Mouse (Mus musculus) limb, embryonic 15.5 days (tissue): ENCODE results near the gene Pgpep1l. TPM values are rescaled to one million over a fixed set of nuclear protein-coding genes. Genes with fewer than 3 reads are reported as not detected.
"Not testable (repeated sequence)": the region's sequence is repeated elsewhere in the genome, so short reads cannot be mapped to it uniquely, and the experiment has no call there.

Experiments used
- ATAC-seq: fragments of 200-750 bp; cut with Nextera tagmentation; 2 replicates; pipeline ENCODE4 v1.8.0; 2017; ENCODE audit warnings: low read depth, moderate TSS enrichment; ENCODE audit not compliant: insufficient number of reproducible peaks, low FRiP score, low TSS enrichment
- H3K27ac ChIP-seq: fragments of 300-500 bp; sonication (generic); 2 replicates; pipeline ENCODE4 v1.5.1; 2015; ENCODE audit warnings: moderate library complexity, mild to moderate bottlenecking, inconsistent platforms
- H3K27me3 ChIP-seq: fragments of 300-500 bp; sonication (generic); 2 replicates; pipeline ENCODE4 v1.6.1; 2015; ENCODE audit warnings: inconsistent platforms
- H3K36me3 ChIP-seq: fragments of 300-500 bp; sonication (generic); 2 replicates; pipeline ENCODE4 v1.6.1; 2015; ENCODE audit warnings: inconsistent platforms
- H3K4me1 ChIP-seq: fragments of 300-500 bp; sonication (generic); 2 replicates; pipeline ENCODE4 v1.6.1; 2015; ENCODE audit warnings: inconsistent platforms
- H3K4me2 ChIP-seq: fragments of 300-500 bp; sonication (generic); 2 replicates; pipeline ENCODE4 v1.6.1; 2015; ENCODE audit warnings: mild to moderate bottlenecking, inconsistent platforms
- H3K4me3 ChIP-seq: fragments of 300-500 bp; sonication (generic); 2 replicates; pipeline ENCODE4 v1.5.1; 2015; ENCODE audit warnings: mild to moderate bottlenecking, inconsistent platforms
- H3K9ac ChIP-seq: fragments of 300-500 bp; sonication (generic); 2 replicates; pipeline ENCODE4 v1.6.1; 2015; ENCODE audit warnings: inconsistent platforms
- H3K9me3 ChIP-seq: fragments of 300-500 bp; sonication (generic); 2 replicates; pipeline ENCODE4 v1.6.1; 2016; ENCODE audit warnings: inconsistent platforms
- WGBS: fragments of 180-500 bp; shearing (Covaris S2); methylation state at CpG from one replicate; pipeline ENCODE4 v1.1.7; 2015; 5-methylcytosine and 5-hydroxymethylcytosine counted together
- polyA plus RNA-seq: library from polyadenylated mRNA; unstranded; fragments of >200 nt; fragmentation: Nextera tagmentation; extraction: Ambion mirVana; gene quantifications from 2 replicates; pipeline ENCODE4 v1.2.1, GENCODE M21; 2015

Pgpep1l gene
- polyA plus RNA-seq, 1 experiment from 2014 or later: 0.23 TPM

- no peaks in the 10 kb centered on the region for H3K27me3 ChIP-seq
- H3K4me3 ChIP-seq: no peak overlapping the region
- ATAC-seq: peak; percentile 69
- no peaks in the 10 kb centered on the region for H3K9me3 ChIP-seq
- H3K4me2 ChIP-seq: peak overlapping the region; percentile 28; the same call in 1 of the 2 replicates
- H3K9ac ChIP-seq: no peak overlapping the region
- WGBS: 24% methylated on average over 16 of the region's 16 CpGs
- H3K4me1 ChIP-seq: peaks cover 2% of the 10 kb centered on the region; the same call in 1 of the 2 replicates
- H3K36me3 ChIP-seq: no peaks in the 10 kb centered on the region
- peak overlapping the region; percentile 82 for H3K27ac ChIP-seq
These were observed 30.2 kb upstream of the Pgpep1l start for GRCm38 (mm10) chr7:68293997-68294789.

DNA sequence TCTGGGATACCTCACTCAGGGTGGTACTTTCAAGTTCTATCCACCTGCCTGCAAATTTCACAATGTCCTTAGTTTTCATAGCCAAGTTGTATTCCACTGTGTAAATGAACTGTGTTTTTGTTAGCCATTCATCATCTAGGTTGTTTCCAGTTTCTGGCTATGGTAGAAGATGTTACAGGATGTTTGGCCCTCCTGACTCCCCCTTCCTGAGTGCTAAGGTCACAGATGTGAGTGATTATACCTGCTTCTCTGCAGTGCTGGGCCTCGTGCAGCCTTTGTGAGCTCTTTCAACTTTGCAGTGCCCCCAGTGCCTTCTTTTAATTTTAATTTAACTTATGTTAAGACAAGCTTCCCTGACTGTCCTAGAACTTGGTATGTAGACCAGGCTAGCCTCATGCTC, 27.6 kb upstream of the Pgpep1l start:
- Histone ChIP-seq H3K4me2 (no peak overlapping the region), H3K27ac (no peak overlapping the region), H3K9me3 (no peaks in the 10 kb centered on the region), H3K4me1 (peaks cover 5% of the 10 kb centered on the region; the same call in 1 of the 2 replicates), H3K9ac (no peak overlapping the region), H3K27me3 (no peaks in the 10 kb centered on the region), H3K4me3 (no peak overlapping the region), H3K36me3 (no peaks in the 10 kb centered on the region)
- WGBS: 53% methylated on average over 1 of the region's 1 CpGs
- no peak for ATAC-seq

GRCm38 (mm10) chr7:68289081-68289480, 25.0 kb upstream of the Pgpep1l start:
- H3K4me2 ChIP-seq: no peak overlapping the region
- H3K36me3 ChIP-seq: no peaks in the 10 kb centered on the region
- no peaks in the 10 kb centered on the region for H3K27me3 ChIP-seq
- H3K4me3 ChIP-seq: no peak overlapping the region
- peaks cover 15% of the 10 kb centered on the region; the same call in 1 of the 2 replicates for H3K4me1 ChIP-seq
- H3K9ac ChIP-seq: no peak overlapping the region
- no peak for ATAC-seq
- no peak overlapping the region for H3K27ac ChIP-seq
- H3K9me3 ChIP-seq: no peaks in the 10 kb centered on the region
- WGBS: 88% methylated on average over 8 of the region's 8 CpGs

DNA sequence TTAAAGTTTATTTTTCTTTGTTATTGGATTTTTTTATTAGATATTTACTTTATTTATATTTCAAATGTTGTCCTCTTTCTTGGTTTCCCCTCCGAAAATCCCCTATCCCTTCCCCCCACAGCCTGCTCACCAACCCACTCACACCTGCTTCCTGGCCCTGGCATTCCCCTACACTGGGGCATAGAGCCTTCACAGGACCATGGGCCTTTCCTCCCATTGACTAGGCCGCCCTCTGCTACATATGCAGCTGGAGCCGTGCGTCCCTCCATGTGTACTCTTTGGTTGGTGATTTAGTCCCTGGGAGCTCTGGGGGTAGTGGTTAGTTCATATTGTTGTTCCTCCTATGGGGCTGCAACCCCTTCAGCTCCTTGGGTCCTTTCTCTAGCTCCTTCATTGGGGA, 24.0 kb upstream of the Pgpep1l start:
- not testable (repeated sequence) for H3K4me3 ChIP-seq, H3K27me3 ChIP-seq, ATAC-seq, H3K9me3 ChIP-seq, H3K4me2 ChIP-seq, H3K36me3 ChIP-seq, H3K9ac ChIP-seq, H3K27ac ChIP-seq
- H3K4me1 ChIP-seq: peaks cover 15% of the 10 kb centered on the region; the same call in 1 of the 2 replicates
- 88% methylated on average over 4 of the region's 4 CpGs for WGBS

- peaks cover 15% of the 10 kb centered on the region; the same call in 1 of the 2 replicates for H3K4me1 ChIP-seq
- no peak overlapping the region for H3K9ac ChIP-seq
- no peaks in the 10 kb centered on the region for H3K27me3 ChIP-seq
- 88% methylated on average over 2 of the region's 2 CpGs for WGBS
- no peak overlapping the region for H3K4me3 ChIP-seq
- ATAC-seq: no peak
- H3K4me2 ChIP-seq: no peak overlapping the region
- no peak overlapping the region for H3K27ac ChIP-seq
- H3K9me3 ChIP-seq: no peaks in the 10 kb centered on the region
- no peaks in the 10 kb centered on the region for H3K36me3 ChIP-seq
These were observed 23.5 kb upstream of the Pgpep1l start for GRCm38 (mm10) chr7:68287582-68287981.

DNA sequence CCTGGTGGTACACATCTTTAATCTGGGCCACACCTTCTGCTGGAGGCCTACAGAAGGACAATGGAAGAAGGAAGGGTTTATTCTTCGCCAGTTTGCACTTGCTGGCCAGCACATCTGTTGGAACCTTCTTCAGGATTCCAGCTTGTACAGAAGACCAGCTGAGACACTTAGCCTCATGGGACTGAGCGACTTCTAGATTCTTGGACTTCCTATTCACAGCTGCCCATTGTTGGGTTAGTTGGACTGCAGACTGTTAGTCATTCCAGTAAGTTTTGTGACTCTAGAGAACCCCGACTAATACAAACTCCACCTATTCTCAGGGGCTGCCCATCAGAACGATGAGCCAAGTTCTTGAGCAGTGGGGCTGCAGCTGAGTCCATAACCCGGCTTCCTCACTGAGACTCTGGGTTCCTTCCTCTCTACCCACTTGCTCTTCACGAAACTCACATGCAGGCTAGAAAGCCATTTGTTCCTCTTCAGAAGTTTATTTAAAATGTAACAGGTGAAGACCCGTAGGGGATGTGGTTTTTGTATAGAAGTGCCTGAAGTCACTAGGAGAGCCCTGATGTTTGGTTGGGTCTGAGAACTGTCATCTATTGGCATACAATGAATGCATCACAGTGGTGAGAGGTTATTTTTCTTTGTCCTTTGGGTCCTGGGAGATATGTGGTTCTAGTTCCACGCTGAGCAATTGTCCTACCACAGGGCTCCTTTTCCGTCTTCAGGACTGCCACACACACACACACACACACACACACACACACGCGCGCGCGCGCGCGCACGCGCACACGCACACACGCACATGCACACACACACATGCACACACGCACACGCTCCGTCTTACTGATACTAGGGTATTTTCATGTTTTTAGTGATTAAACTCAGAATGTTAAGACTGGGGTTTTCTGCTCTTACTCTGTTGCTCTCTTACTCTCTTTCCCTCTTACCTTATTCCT, 22.8 kb upstream of the Pgpep1l start:
- Histone ChIP-seq H3K9me3 (no peaks in the 10 kb centered on the region), H3K4me1 (peaks cover 15% of the 10 kb centered on the region; the same call in 1 of the 2 replicates), H3K27me3 (no peaks in the 10 kb centered on the region), H3K4me3 (no peak overlapping the region), H3K36me3 (no peaks in the 10 kb centered on the region), H3K9ac (no peak overlapping the region), H3K4me2 (no peak overlapping the region), H3K27ac (0 out of 2 replicates have a peak overlapping the region, but pooled peaks have one; percentile 4)
- WGBS: 87% methylated on average over 24 of the region's 24 CpGs
- no peak for ATAC-seq

DNA sequence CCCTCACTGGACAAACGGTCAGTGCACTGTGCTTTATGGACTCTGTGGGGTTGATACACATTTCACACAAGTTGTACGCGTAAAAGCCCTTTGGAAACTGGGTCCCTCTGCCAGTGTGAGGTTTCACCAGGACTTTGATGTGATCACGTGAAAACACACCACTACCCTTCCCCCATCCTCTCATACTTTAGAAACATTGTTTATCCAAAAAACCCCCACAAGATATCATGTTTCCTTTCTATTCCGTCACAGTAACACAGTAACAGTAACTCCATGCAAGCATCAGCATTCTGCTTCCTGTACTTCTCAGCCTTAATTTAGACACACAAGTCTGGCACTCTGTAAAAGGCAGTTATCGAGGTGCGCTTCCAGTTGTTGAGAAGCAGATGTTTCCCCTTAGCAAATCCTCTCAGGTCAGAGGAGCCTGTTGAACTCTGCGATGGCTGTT, 21.8 kb upstream of the Pgpep1l start:
- no peaks in the 10 kb centered on the region for H3K27me3 ChIP-seq
- peak overlapping the region; percentile 2; the same call in 1 of the 2 replicates for H3K27ac ChIP-seq
- WGBS: 24% methylated on average over 8 of the region's 8 CpGs
- 0 out of 2 replicates have a peak, but pooled peaks have one; percentile 35 for ATAC-seq
- no peak overlapping the region for H3K9ac ChIP-seq
- no peak overlapping the region for H3K4me2 ChIP-seq
- no peaks in the 10 kb centered on the region for H3K36me3 ChIP-seq
- no peak overlapping the region for H3K4me3 ChIP-seq
- no peaks in the 10 kb centered on the region for H3K9me3 ChIP-seq
- H3K4me1 ChIP-seq: peaks cover 15% of the 10 kb centered on the region; the same call in 1 of the 2 replicates

DNA sequence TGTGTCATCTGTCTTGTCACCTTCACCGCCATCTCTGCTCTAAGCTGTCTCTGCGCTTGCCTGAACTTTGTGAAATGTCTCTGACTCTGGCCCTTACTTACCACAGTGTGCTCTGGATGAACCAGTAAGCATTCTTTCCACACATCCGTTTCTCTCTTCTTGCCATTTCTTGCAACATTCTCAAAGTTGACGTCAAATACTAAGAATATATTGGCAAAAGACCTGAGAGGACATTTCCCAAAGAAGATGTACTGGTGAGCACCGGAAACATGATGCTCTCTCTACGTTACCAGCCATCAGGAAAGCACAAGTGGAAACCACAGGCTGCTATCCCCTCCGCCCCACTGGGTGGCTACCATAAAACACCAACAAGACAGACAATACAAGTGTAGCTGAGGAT, 19.7 kb upstream of the Pgpep1l start:
- WGBS: 83% methylated on average over 7 of the region's 7 CpGs
- H3K27me3 ChIP-seq: no peaks in the 10 kb centered on the region
- no peak overlapping the region for H3K9ac ChIP-seq
- no peak overlapping the region for H3K4me2 ChIP-seq
- no peaks in the 10 kb centered on the region for H3K9me3 ChIP-seq
- peaks cover 24% of the 10 kb centered on the region for H3K4me1 ChIP-seq
- no peak overlapping the region for H3K4me3 ChIP-seq
- no peak for ATAC-seq
- H3K36me3 ChIP-seq: no peaks in the 10 kb centered on the region
- no peak overlapping the region for H3K27ac ChIP-seq

GRCm38 (mm10) chr7:68283133-68283520, 19.1 kb upstream of the Pgpep1l start:
- H3K9ac ChIP-seq, H3K4me3 ChIP-seq, ATAC-seq, H3K27ac ChIP-seq, H3K36me3 ChIP-seq, H3K4me2 ChIP-seq, H3K27me3 ChIP-seq, H3K9me3 ChIP-seq: not testable (repeated sequence)
- H3K4me1 ChIP-seq: peaks cover 28% of the 10 kb centered on the region
- WGBS: 82% methylated on average over 4 of the region's 4 CpGs

GRCm38 (mm10) chr7:68282304-68283132, 18.5 kb upstream of the Pgpep1l start:
- H3K4me3 ChIP-seq: no peak overlapping the region
- H3K9ac ChIP-seq: no peak overlapping the region
- 80% methylated on average over 22 of the region's 22 CpGs for WGBS
- H3K27ac ChIP-seq: no peak overlapping the region
- H3K9me3 ChIP-seq: no peaks in the 10 kb centered on the region
- no peaks in the 10 kb centered on the region for H3K36me3 ChIP-seq
- H3K4me1 ChIP-seq: peaks cover 34% of the 10 kb centered on the region
- ATAC-seq: no peak
- H3K4me2 ChIP-seq: no peak overlapping the region
- no peaks in the 10 kb centered on the region for H3K27me3 ChIP-seq

GRCm38 (mm10) chr7:68281341-68281740, 17.3 kb upstream of the Pgpep1l start:
- no peak for ATAC-seq
- H3K36me3 ChIP-seq: no peaks in the 10 kb centered on the region
- no peak overlapping the region for H3K4me3 ChIP-seq
- H3K9ac ChIP-seq: no peak overlapping the region
- WGBS: 72% methylated on average over 5 of the region's 5 CpGs
- H3K9me3 ChIP-seq: no peaks in the 10 kb centered on the region
- H3K27me3 ChIP-seq: no peaks in the 10 kb centered on the region
- H3K4me2 ChIP-seq: no peak overlapping the region
- peaks cover 39% of the 10 kb centered on the region for H3K4me1 ChIP-seq
- H3K27ac ChIP-seq: no peak overlapping the region
